Mouse (Mus musculus): ENCODE data around the gene Ppp1r3a. TPM values are rescaled to one million over a fixed set of nuclear protein-coding genes. Genes with fewer than 3 reads are reported as not detected.
"Not testable (repeated sequence)": the region's sequence is repeated elsewhere in the genome, so short reads cannot be mapped to it uniquely, and the experiment has no call there.

Gene Ppp1r3a
- polyA plus RNA-seq, 1 experiment from 2014 or later = 1.4 TPM

DNA sequence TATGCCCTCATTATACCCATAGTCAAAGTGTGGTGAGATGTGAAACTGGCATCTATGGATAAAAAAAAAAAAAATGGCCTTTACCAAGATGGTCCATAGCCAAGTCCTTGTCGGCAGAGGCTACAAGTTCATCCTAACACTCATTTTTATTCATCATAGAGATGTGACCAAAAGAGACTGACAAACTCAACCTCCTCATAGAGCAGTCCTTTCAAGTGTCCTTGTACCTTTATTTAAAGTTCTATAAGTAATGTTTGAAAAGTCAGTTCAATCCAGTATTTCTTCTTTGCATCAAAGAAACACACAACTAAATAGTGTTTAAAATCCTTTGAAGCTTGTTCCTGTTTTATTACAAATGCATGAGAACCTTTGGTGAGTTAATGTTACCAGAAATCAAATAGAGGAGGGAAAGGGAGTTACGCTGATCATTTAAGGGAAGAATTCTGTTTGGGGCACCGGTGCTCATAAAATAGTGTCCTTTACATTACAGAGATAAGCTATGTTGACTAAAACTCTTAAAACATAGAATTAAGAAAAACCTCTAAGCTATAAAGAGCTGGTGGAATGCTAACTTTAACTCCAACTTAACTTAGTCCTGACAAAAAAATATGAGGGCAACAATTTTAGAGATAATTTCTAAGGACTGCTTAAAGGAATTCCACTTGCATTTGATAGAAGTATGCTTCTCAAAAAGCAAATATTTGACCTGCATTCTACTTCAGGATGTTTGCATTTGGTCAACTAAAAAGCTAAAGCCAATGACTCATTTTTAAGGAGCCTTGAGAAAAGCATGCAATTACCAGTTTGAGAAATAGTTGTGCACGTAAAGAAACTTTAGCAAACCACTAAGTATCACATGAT lies 39.7 kb downstream of the Ppp1r3a start:
- Histone ChIP-seq H3K27me3 (ENCODE audit: insufficient read depth, poor library complexity, severe bottlenecking) (no peaks in the 10 kb centered on the region), H3K4me1 (no peaks in the 10 kb centered on the region), H3K9me3 (no peaks in the 10 kb centered on the region), H3K4me3 (no peak overlapping the region), H3K36me3 (no peaks in the 10 kb centered on the region), H3K27ac (no peak overlapping the region)
- DNase-seq (ENCODE audit: low spot score) = no peak
- WGBS = 87% methylated on average over 4 of the region's 4 CpGs

DNA sequence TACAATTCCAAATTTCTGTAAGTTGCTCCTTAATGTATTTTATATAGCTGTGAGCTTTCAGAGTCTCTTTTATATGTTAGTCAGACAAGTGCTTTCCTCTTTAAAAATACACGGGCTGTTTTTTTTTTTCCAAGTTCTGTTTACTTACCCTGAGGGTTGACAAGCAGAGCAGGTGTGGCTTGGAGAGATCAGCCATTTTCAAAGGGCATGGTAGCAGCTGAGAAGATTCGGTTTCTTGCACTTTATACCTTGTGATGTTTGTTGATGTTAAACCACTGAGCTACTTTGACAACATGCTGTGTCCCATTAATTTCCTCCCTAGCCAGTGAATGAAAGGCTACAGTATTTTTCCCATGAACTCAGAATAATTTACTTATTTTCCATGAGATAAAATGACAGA lies 42.9 kb downstream of the Ppp1r3a start:
- H3K4me1 ChIP-seq = no peaks in the 10 kb centered on the region
- H3K27me3 ChIP-seq (ENCODE audit: insufficient read depth, poor library complexity, severe bottlenecking) = no peaks in the 10 kb centered on the region
- no peaks in the 10 kb centered on the region for H3K36me3 ChIP-seq
- H3K27ac ChIP-seq = no peak overlapping the region
- 48% methylated on average over 2 of the region's 2 CpGs for WGBS
- no peak for DNase-seq (ENCODE audit: low spot score)
- no peaks in the 10 kb centered on the region for H3K9me3 ChIP-seq
- H3K4me3 ChIP-seq = no peak overlapping the region

DNA sequence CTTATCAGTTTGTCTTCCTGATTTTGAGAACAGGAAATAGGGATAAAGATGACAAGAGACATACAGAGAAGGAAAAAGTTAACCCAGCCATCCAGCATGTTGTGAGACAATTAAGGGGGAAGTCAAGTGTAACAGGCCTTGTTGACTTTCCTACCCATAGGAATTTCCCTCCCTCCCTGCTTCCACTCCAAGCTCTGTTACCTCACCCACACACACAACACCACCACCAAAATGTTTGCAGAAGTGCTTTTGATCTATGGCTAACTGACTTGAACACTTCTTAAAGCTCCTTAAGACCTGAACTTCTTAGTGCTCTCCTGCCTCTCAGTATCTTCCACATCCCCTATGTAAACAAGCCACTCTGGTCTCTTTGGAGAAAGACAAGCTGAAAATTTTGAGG lies 55.0 kb downstream of the Ppp1r3a start:
- DNase-seq (ENCODE audit: low spot score) = no peak
- Histone ChIP-seq H3K9me3 (no peaks in the 10 kb centered on the region), H3K4me1 (no peaks in the 10 kb centered on the region), H3K27ac (no peak overlapping the region), H3K36me3 (no peaks in the 10 kb centered on the region), H3K27me3 (ENCODE audit: insufficient read depth, poor library complexity, severe bottlenecking) (no peaks in the 10 kb centered on the region), H3K4me3 (no peak overlapping the region)

DNA sequence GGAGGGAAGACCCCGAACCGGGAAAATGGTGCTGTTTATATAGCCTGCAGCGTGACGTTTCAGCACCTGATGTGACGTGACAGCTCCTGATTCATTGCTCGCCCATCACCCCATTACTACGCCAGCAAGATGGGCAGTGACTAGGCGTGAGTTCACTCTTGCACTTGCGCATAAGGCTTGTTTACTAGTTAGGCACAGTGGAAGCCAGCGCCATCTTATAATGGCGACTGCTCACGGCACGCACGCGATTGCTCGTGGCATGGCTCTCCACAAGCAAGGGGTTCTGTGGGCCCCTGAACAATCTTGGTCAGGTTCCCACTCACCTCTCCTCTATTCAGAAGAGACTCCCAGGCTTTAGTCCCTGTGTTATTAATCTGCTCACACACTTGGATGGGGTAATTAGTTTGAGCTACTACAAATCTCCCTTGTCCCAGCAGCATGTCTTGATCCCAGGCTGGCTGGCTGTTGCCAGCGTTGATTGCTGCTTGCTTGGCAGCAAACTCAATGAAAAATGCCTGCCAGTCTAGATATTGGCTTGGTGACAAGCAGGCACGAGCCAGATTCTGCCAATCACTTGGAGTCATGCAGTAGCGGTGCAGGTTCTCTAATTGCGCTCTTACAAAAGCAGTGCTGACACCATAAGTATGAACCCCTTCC lies 75.7 kb downstream of the Ppp1r3a start:
- H3K27me3 ChIP-seq (ENCODE audit: insufficient read depth, poor library complexity, severe bottlenecking); H3K4me3 ChIP-seq; H3K4me1 ChIP-seq; DNase-seq (ENCODE audit: low spot score); H3K9me3 ChIP-seq; H3K27ac ChIP-seq; H3K36me3 ChIP-seq: not testable (repeated sequence)
- 90% methylated on average over 20 of the region's 20 CpGs for WGBS

DNA sequence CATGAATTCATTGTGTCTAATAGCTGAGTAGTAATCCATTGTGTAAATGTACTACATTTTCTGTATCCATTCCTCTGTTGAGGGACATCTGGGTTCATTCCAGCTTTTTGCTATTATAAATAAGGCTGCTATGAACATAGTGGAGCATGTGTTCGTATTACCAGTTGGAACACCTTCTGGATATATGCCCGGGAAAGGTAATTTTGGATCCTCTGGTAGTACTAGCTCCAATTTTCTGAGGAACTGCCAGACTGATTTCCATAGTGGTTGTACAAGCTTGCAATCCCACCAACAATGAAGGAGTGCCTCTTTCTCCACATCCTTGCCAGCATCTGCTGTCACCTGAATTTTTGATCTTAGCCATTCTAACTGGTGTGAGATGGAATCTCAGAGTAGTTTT lies 86.1 kb downstream of the Ppp1r3a start:
- 75% methylated on average over 2 of the region's 2 CpGs for WGBS
- not testable (repeated sequence) for H3K4me1 ChIP-seq, H3K27ac ChIP-seq

DNA sequence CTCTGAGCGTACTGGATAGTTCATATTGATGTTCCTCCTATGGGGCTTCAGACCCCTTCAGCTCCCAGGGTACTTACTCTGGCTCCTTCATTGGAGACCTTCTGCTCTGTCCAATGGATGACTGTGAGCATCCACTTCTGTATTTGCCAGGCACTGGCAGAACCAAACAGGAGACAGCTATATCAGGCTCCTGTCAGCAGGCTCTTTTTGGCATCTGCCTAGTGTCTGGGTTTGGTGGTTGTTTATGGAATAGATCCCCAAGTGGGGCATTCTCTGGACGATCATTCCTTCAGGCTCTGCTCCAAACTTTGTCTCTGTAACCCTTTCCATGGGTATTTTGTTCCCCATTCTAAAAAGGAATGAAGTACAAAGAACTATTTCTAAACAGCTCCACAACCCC lies 87.4 kb downstream of the Ppp1r3a start:
- not testable (repeated sequence) for H3K4me1 ChIP-seq; H3K27ac ChIP-seq; H3K36me3 ChIP-seq; H3K9me3 ChIP-seq; H3K27me3 ChIP-seq (ENCODE audit: insufficient read depth, poor library complexity, severe bottlenecking); DNase-seq (ENCODE audit: low spot score); H3K4me3 ChIP-seq
- 54% methylated on average over 2 of the region's 2 CpGs for WGBS

More for the DNA sequence above, 86.1 kb downstream of the Ppp1r3a start:
- H3K9me3 ChIP-seq; H3K36me3 ChIP-seq; H3K27me3 ChIP-seq (ENCODE audit: insufficient read depth, poor library complexity, severe bottlenecking); H3K4me3 ChIP-seq; DNase-seq (ENCODE audit: low spot score): not testable (repeated sequence)

Other genes starting within 250 kb of the Ppp1r3a start
- gene Foxp2, start 146.1 kb upstream of the Ppp1r3a start, polyA plus RNA-seq (2016; fragmentation: Nextera tagmentation; extraction: Ambion mirVana) = 7.3 and 16.7 TPM in 2 replicates

All from heart, embryonic 10.5 days (tissue).